Mouse (Mus musculus) heart, postnatal 14 days (tissue): Measurements from ENCODE around the gene Bche. TPM values are rescaled to one million over a fixed set of nuclear protein-coding genes. Genes with fewer than 3 reads are reported as not detected.

Experiments used
- DNase-seq, 2 experiments: peaks; one replicate each; pipeline ENCODE4 v3.0.0; 2021 to 2022
- intact Hi-C: fragments of 180-260 bp; cut with DNase I; formaldehyde crosslinking; loops from one replicate; pipeline ENCODE4 v1.15.1; 2025
- long read RNA-seq, 2 experiments: library from polyadenylated mRNA; stranded (forward); transcript quantifications; one replicate each; pipeline ENCODE4 v2.0.0; 2021
- total RNA-seq, 2 experiments: library from RNA; stranded (reverse); gene quantifications; 2 replicates each; pipeline ENCODE4 v1.2.3; 2021

Gene Bche
- total RNA-seq = 10 to 100 TPM; 10.3 to 11.6 TPM
- long read RNA-seq, experiment 1, full-length matches to known transcripts = 7 of 8 reads
- long read RNA-seq, experiment 1, partial matches to known transcripts = 0 of 8 reads
- long read RNA-seq, experiment 1, other reads (novel, unspliced or antisense) = 1 of 8 reads
- long read RNA-seq, experiment 2, full-length matches to known transcripts = 4 of 5 reads
- long read RNA-seq, experiment 2, partial matches to known transcripts = 1 of 5 reads
- long read RNA-seq, experiment 2, other reads (novel, unspliced or antisense) = 0 of 5 reads

DNA sequence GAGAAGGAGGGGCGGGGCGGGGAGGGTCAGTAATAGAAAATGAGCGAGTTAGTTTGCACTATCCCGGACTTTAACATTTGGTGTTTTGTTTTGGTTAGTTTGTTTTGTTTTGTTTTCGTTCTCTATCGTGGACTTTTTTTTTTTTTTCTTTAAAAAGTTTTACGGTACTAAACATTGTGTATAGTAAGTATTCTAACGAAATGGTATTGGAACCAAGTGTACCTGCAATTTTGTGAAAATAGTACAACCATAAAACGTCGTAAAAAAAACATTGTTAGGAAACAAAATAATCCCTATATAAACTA lies at the start of gene Bche:
TSS of gene Bche (minus strand) at position 6 of the 305 bp plus-strand sequence.
- no peak for DNase-seq
- intact Hi-C loops = no loop called here

DNA sequence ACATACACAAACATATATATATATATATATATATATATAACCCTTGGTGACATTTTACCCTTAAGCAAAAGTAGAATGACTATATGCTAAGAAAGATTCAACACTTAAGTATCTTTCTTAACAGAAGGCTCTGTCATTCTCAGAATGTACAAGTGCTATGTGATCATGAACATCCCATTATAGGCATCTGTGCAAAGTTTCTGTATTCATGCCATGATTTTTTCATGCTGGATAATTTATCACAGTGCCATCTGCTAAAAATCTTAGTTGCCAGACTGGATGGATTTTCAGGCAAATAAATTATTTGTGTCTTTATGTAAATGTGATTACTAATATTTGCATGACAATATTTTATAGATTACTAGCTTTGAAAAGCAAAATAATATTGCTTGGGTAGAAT lies 33.8 kb upstream of the Bche start:
- DNase-seq = no peak
- intact Hi-C loops = no loop called here

DNA sequence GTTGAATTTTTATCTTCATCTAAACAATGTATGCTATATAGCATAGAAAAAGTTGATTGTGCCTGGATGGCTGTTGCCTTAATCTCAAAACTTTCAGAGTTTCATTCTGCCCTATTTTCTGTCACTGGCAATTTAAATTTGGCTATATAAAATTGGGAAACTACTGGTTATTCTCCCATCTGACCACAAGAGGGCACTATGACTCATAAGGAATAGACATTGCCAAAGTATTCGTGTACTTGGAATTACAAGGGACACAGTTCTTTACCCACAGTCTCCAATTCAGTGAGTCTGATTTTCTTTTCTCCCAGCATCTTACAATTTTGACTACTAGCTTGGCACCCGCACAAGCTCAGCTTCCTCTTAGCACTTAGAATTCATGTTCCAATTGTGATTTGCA lies 23.5 kb upstream of the Bche start:
- intact Hi-C loops = no loop called here

DNA sequence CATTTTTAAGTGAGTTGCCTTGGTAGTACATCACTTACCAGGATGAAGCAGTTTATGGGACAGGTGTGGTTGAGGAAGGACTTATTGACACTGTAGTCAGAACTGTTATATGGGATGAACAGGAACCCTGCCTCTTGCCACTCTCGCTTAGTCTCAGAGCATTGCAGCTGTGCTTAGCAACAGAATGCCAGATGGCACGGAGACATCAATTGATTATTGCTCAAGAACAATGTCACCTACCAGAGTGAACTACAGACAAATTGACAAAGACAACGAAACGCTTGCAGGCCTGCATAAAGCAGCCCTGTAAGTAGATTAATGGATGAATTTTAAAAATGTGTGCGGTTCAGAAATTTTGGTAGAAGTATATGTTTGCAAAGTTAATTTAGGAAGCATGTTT lies 21.3 kb upstream of the Bche start:
- DNase-seq = no peak

More for the DNA sequence above, 23.5 kb upstream of the Bche start:
- no peak for DNase-seq

DNA sequence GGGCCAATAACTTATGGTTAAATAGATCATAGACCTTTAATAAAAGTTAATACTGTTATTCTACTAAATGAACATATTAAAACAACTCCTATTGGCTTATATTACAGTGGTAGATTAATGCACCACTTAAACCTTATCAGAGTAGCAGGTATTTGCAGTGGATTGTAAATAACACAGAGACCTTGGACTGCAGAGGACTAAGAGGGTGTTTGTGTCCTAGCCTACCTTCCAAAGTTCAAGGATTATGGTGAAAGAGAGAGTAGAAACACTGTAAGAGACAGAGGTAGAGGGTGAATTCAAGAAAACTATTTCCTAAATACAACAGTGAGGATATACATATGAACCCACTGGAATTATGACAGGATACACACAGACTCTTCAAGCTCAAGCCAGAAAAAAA lies 17.5 kb upstream of the Bche start:
- DNase-seq = no peak
- intact Hi-C loops = no loop called here

More for the DNA sequence above, 21.3 kb upstream of the Bche start:
- intact Hi-C loops = no loop called here

DNA sequence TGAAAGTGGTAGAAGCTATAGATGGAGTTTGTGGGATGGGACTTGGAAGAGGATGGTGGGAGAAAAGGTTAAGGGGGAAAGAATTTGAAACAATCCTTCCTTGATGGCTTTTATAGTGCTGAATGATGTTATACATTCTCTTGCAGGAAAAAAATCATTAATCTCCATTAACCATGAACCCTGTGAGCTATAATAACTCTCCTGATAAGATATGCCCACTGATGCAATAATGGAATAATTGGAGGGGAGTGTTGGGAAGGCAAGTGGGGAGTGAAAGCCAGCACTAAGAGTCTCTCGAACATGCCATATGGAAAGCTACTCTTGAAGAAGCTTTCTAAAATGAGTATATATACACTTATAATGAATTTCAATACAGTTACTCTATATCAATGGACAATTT lies 16.7 kb upstream of the Bche start:
- DNase-seq = no peak
- intact Hi-C loops = no loop called here

DNA sequence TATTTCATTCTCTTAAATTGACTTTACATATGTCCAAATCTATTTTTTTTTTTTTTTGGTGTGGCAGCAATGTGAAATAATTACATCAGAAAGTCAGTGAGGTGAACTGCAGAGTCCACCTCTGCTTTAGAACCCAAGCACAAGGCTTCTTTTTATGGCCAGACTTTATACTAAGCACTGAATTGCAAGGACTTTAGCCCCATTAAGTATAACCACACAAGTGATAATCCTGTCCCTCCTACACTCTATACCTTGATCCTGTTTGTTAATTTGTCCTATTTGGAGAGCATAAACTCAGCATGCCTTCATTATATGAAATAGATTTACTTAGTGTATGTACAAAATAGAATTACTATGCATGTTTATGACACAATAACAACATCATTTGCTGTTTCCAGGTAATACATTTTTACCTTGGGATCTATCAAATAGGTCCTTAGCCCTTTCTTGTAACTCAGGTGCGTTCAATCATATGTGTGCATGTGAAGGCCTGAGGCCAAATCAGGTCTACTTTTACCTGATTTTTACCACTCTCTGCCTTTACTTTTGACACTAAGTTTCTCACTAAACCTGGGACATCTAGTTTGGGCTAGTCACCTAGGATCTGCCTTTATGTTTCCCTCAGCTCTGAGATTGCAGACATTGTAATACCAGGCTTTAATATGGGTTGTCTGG lies 9.5 kb upstream of the Bche start:
- DNase-seq = no peak
- intact Hi-C loops = no loop called here

DNA sequence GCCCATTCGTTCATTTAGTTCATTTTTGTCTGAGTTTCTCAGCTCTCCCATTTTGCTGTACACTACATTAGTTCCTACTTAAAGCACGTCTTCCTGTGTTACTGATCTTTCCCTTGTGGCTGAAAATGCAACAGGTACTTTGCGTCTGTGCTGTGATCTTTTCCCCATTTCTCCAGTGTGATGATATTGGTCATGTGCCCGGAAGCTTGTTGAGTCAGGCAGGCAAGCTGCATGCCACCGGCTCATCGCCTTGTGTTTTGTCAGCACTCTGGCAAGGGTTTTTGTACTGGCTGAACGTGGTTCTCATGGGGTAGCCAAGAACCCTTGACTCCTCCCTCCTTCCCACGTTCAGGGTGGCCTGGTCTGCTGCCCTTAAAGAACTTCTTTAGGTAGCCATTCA lies 1.7 kb upstream of the Bche start:
- intact Hi-C loops = no loop called here
- DNase-seq = peak; percentile 2 to 37

DNA sequence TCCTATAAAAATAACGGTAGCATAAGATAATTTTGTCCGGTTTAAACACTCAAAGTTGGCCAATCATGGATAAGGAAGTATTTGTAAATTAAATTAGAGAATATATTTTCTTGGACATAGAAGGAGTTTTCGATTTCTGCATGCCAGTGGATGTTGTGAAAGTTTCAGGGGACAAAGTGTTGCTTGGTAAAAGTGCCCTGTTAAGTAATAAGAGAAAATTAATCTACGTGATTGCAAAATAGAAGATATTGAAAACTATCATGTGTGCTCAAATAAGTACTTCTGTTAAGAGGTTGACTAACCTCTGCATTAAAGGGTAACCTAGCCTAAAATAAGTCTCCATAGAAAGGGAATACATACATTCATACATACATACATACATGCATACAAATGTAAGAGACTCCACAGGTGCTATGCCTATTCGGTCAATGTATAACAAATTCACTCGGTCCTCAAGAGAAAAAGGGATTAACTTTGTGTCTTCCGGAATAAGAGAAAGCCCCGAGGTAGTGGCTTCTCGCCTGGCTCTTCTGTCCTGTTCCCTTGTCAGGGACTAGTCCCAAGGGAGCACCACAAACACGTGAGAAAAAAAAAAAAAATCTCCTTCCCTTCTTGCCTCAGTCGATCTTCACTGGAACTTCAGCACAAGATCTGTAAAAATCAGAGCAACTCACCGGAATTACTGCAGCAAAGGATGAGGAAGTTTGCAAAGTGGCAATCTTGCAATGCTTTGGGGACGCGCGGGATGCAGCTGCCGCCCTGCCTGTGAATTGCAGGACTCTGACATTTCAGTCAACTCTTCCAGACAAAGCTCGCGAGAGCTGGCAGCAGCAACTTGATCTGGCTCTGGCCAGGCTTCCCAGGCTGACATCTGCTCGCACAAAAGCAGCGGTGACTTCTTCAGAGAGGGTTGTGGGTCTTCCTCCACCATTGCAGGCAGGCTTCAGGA lies 480 bp downstream of the Bche start:
- intact Hi-C loops = no loop called here
- DNase-seq = peak; percentile 65 to 79

DNA sequence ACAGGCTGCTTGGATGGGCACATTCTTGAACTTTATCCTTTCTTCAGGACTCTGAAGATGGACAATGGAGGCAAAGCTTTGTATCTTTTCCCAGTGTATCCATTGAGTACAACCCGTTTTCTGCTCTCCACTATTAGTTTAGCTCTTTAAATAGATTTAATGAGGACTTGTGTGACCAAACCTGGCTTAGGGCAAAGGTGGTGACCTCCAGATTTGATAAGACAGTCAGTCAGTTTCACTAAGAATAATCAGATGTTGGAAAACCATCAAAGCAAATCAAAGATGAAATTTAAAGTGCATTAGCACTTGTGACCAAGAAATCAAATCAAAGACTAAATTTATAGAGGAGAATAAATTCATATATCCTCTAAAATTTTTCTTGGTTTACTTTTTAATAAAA lies 1.7 kb downstream of the Bche start:
- DNase-seq = no peak
- intact Hi-C loops = no loop called here

DNA sequence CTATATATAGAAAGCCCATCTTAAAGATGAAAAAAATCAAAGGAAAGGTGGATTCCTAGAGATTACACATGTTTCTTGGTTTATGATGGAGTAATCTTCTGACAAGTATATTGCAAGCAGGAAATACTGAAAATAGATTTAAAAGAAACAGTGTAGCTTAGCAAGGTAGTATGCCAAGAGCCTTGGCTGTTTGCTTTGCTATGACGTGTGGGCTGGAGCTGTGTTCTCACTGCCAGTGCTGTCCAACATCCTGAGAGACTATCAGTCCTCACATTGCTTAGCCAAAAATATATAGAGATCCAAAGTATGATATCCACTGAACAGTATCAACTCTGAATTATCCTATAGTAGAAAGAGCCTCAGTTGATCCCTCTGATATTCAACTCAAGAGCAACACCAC lies 9.3 kb downstream of the Bche start:
- no peak for DNase-seq
- intact Hi-C loops = no loop called here

DNA sequence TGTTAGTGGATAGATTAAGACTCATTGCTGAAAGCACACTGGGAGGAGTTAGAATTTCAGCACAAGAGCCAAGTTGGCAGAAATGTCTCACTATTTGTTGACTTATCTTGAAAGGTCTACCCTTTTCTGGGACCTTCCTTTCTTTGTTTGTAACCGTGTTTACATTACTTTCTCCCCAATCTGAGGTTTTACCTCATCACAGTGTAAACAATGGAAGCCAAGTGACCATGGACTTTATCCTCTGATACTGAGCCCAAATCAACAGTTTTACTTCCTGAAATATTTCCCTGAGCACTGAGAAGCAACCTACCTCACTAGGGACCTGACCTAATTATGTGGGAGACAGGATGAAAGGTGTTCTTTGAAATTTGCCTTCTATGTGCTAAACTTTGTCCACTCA lies 34.9 kb downstream of the Bche start:
- intact Hi-C loops = no loop called here

DNA sequence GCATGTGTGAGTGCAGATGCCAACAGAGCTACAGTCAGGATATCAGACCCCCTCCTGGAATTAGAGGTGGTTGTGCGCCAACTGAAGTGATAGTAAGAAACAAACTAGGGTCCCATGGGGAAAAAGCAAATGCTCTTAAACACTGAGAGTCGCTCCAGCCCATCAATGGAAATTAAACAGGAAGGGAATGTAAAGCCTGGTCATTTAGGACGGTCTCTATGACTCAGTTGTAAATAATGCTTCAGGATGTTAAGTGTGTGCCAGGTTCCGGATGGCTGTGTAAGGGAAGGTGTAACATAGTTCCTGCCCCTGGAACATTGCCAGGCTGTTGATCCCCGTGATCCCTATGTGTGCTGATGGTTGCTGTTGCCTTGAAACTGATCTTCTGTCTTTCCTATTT lies 40.0 kb downstream of the Bche start:
- DNase-seq = no peak
- intact Hi-C loops = no loop called here

More for the DNA sequence above, 34.9 kb downstream of the Bche start:
- no peak for DNase-seq

DNA sequence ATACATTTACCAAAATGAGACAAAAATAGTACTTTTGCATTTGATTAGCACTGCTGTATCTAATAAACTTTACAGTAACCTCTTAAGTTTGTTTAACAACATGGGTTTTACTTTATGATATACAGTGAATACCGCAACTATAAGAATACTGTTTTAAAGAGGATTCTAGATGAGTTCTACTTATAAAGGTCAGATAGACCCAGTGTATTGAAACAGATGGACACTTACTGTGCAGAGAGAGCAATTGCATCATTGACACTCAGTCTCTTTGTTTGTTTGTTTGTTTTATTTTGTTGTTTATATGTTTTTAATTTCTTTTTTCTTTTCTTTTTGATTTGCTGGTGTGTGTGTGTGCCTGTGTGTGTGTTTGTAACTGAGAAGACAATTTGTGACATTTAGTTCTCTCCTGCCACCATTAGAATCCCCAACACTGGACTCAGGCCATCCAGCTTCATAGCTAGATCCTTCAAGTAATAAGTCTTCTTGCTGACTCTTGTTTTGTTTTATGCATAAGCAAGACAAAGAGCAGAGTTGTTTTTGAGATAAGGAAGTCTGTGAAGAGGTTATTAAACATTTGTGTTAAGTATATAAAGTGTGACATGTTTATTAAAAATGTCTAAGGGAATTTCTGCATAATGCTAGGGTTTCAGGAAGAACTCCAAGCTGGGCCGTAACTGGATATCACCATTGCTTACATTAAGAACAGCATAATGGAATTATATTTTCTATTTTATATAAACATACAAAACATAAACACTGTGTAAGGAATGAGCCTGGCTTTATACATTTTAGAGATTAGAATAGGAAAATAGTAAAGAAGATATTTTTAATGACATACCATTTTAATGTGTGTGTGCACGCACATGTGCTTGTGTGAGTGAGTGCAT lies 40.7 kb downstream of the Bche start:
- no peak for DNase-seq
- intact Hi-C loops = no loop called here

DNA sequence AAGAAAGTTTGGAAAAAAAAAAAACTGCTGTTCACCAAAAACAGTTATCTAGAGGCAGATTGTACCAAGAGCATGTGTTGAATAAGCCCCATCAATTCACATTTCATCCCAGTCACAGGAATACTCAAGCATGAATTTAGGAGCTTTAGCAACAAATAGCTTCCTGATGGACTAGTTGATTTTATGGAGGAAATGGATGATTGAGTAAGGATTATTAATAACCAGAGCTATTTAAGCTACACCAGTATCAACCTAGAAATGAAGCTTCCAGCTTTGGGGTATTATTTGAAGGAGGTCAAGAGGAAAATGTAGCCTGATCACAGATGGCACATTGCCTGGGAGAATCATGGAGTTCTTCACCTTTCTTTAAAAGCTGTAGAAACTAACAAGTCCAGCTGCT lies 57.9 kb downstream of the Bche start:
- intact Hi-C loops = no loop called here
- DNase-seq = no peak

DNA sequence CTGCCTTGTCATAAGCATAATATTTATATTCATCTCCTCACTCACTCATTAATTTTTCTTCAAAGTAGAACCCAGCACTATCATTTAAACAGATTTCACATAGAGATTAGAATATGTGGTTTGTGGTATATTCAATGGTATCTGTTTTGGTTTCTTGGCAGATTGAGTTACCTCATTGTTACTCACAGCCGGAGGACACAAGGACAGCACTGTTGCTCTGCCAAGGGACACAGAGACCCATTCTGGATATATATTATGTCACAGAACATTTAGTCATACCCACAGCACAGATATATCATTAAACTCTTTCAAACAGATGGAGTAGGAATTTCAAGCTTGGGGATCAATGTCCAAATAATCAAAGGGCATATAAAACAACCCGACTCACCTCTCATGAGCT lies 61.2 kb downstream of the Bche start:
- DNase-seq = no peak
- intact Hi-C loops = no loop called here

DNA sequence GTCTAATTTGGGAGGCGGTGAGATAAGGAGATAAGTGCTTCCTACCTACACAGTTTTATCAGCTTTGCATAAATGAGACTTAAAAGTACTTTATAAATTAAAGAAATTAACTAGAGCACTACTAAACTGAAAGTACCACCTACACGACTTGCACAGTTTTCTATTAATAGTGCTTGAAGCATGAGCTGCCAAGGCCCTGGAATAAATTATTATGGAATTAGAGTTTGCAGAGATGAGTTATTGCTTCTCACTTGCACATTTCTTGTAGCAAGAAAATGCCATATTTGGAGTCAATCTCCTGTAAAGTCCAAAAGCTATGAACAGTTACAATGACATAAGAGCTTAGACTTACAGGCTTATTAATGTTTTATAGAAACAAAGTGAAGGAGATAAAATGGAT lies 96.8 kb downstream of the Bche start:
- intact Hi-C loops = no loop called here
- no peak for DNase-seq

DNA sequence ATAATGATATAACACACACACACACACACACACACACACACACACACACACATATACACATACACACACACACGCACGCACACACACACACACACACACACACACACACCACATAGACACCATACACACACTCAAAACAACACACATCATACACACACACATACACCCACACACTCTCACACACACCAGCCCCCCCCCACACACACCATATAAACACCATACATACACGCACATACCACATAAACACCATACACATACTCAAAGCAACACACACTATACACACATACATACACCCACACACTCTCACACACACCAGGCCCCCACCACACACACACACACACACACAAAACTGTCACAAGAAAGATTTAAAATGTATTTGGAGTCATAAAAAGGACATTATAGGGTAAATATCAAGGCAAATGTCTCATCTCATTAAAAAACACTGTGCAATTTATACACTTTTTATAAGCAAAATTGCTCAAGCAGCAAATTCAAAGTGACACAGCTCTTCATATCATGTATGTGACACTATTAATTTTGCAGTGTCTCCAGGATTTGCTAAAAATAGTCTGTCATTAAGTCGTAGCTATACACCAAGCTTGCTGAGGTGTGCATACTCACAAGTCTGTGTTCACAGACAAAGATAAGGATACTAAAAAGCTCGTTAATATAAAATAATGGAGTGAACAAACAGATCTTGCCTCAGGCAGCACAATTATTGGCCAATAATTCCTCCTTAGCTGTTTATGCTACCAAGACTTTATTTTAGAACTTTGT lies 116.3 kb downstream of the Bche start:
- intact Hi-C loops = no loop called here
- no peak for DNase-seq
